Mouse (Mus musculus) ZHBTc4 (cell line): Measurements from ENCODE around the gene Cep126.

ENCODE experiments used
- DNase-seq: peaks from one replicate; pipeline ENCODE4 v3.0.0-alpha.2; 2011; ENCODE audit warnings: low read depth, low spot score

Gene Cep126

DNA sequence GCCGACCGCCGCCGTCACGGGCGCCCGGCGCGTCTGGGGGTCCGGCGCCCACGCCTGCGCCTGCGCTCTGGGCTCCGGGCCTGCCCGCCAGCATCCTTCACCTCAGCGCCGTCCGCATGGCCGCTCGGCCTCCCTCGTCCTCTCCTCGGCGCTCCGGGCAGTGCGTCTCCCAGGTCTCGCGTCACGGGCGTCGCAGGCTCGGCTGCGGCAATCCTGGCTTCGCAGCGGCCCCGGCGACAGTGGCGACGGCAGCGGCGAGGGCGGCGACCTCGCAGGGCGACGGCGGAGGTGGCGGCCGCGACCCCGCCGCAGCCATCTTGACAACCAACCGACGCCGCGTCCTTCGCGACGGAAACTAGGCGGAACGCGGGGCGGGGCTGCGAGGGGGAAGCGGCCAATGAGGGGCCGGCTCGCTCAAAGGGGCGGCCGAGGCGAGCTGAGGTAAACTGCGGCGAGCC is at the start of gene Cep126:
Cep126 (minus strand) TSS at position 178 of the 458 bp plus-strand sequence.
- peak; percentile 95 for DNase-seq

DNA sequence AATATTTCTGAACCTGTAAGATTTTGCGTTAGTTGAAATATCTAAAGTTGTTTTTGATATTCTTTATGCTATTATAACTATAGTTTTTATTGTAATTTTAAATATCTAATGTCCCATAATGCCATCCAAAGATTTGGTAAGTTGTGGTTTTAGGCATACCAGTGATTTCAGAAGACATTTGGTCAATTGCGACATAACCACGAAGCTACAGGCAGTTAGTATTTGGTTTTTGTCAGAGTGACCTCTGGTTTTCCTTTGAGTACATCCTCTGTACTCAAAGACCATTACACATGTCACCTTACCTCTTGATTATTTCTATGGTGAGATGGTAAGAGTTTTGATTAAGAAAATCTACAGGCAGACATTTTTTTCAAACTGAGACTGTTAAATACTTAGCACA is 45.5 kb upstream of the Cep126 start:
- DNase-seq: no peak

DNA sequence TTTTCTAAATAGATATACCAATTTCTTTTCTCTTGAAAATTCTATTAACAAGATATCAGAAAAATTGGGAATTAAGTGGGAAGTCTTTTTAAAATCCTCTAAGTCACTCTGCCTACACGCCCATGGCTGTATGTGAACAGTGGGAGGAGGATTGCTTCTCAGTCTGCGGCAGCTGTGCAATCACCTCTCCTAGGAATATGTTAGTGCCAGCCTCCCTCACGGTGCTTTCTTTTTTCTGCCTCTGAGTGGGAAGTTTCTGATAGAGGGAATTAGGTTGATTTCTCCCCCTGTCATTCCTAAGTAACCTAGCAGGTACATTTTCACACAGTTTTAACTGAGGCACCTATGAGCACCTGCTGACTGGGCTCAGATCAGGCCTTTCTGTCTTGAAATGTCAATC is 43.0 kb upstream of the Cep126 start:
- DNase-seq: no peak

DNA sequence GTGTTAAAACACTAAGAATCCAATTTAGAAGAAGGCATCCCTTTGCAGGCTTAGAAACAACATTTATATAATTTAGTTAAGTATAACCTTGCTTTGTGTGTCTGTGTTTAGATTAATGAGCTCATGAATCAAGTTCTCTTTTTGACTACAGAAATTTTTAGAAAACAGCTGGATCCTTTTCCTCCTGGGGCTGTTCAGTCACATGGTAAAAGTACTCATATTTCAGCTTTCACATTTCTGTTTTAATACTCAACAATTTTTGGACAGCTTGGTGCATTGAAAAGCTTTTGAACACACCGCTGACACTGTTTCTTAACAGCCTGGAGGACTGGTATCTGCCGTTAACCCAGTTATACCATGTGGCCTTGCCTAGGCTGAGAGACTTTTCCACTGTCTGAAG is 22.9 kb upstream of the Cep126 start:
- DNase-seq: no peak

DNA sequence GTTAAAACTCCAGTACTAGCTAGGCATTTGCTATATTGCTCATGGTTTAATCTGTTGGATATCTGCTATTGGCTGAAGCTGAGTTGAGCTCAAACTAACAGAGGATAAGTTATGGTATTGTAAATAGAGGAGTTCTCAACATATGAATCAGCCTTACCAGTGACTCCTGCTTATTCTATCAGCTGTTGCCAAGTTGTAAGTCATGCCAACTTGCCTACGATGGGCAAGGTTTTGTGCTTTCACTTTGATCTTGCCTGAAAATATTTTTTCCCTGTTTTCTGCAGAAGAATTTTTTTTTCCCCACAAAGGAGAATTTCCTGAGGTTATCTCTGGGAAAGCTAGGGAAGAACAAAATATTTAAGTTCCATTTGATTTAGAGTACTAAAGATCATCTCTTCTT is 5.4 kb upstream of the Cep126 start:
- DNase-seq: no peak

DNA sequence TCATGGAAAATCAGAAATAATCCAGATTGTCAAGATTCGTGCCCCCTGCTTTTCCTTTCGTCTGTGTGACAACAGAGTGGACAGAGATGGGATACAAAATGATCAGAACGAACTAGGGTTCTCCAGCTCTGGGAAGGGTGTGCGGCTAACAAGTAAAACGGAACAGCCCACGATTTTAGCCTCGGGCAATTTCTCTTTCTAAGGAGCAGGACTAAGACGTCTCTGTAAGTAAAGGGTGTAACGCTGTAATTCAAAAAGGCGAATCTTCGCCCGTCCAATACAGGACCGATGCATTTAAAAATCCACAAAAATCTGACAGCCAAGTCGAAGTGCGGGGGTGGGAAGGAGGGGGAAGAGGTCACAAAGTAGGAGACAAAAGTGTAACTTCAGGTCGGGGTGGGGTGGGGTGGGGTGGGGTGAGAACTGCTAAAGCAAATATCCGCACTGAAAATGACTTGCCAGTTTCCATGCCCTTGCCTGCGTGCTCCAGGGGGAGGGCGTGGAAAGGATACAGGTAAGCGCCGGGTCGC is 443 bp downstream of the Cep126 start:
- peak; percentile 75 for DNase-seq

DNA sequence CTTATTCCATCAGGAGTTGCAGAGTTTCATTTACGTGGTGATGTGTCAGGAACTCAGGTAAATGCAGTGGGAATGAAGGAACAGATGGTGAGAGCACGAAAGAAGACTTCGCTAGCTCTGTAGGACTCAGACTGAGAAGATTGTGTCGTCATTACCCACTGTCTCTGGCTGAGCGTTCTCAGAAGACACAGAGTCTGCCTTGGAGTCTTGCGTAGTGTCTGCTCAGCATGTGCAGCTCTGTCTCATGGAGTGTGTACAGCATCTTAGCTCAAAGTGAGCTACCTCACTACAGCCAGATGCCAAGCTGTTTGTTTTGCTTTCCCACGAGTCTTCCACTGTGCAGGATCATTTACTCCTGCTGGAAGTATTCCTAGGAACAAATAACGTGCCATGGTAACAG is 10.6 kb downstream of the Cep126 start:
- no peak for DNase-seq

DNA sequence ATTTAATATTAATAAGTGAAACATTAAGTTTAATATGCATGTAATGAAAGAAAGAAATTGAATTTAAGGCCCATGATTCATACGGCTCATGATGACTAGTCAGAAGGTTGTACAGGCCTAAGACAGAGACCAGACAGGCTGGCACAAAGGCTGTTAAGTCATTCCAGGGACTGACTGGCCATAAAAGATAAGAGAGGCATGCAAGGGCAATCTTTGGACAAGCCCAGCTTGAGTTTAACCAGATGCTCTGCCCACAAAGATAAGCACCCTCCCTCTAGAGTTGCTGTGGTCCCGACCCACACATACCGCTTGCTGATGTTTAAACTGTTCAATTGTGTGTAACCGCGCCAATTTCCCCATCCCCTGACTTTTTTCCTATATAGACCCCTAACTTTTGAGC is 19.6 kb downstream of the Cep126 start:
- DNase-seq: no peak

DNA sequence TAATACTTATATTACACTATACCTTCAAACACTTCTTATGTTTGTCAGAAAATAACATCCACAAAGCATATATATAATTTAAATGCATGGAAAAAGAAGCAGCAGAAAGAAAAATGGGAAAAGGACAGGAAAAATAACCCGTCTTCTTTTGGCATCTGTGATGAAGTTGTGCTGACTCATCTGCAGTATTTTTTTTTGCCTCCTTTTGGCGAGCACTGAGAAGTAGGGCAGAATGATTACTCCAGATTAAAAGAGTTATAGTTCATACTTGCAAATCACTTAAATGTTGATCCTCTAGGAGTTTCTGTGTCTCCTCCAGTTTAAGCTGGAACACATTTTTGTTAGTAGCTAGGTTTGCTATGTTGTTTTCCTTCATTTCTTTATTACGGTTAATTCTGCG is 31.0 kb downstream of the Cep126 start:
- no peak for DNase-seq

DNA sequence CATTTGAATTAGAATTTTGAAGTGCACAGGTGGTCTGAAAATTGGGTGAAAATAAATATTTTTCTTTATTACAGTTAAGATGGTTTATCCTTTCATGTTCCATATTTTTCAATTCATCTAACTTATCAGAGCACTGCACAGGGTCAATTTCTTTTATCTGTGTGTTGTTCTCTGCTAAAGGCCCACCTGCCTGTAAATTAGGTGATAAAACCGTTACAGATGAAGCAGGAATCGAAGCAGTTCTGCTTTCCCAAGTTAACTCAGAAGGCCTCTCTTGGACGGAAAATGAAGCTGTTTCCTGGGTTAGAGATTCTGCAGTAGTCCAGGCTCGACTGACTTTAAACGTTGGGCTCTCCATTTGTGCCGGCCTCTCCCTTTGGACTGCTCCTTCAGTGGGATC is 33.1 kb downstream of the Cep126 start:
- no peak for DNase-seq

DNA sequence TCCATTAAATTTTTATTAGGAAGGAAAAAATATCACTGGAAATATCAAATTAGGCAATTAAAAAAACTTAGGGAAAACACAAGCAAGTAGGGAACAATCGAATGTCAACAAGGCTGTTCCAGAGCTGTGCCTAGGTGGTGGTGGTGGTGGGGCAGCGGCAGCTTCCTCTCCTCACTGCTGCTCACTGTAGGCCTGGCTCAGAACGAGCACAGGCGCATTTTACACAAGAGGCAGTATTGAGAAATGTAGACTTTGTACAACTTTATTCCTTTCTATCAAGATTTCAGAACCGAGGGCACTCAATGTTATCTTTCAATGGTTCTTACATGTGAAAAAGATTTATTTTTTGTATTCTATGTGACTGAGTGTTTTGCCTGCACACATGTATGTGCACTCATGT is 55.2 kb downstream of the Cep126 start:
- DNase-seq: no peak

DNA sequence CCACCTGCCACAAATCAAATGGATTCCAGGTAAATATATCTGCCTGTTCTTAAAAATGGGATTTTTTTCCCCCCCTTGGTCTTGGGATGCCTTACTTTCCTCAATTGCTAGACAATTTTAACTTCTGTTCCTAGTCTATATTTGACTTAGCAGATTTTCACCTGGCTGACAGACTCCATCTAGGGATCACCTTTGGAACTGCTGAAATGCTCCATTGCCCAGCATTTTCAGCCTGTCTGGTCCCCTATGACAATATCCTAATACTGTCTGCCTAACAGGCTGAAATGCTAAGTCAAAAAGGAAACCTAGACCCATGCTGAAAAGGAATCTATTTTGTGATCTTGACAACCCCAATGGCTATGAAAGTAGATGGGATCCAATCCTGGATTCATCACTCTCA is 59.7 kb downstream of the Cep126 start:
- peak; percentile 37 for DNase-seq

DNA sequence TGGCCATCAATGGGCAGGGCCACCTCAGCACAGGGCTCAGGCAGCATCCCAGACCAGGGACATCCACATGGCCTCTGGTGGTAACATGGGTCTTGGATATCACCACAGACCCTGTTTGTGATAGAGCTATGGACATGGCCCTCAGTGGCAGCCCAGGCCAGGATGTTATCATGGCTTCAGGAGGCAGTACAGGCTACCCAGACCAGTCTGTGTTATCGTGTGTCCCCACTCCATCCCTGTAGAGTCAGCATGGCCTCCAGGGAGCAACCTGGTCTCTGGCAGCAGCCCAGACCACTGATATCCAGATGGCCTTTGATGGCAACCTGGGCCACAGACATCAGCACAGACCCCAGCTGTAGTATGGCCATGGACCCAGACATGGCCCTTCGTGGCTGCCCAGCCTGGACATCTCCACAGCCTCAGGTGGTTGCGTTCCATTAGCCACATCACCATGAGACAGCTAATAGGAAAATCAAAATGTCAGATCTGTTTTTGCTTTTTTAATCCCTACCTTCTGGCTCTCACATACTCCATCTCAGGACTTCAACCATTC is 60.8 kb downstream of the Cep126 start:
- no peak for DNase-seq

DNA sequence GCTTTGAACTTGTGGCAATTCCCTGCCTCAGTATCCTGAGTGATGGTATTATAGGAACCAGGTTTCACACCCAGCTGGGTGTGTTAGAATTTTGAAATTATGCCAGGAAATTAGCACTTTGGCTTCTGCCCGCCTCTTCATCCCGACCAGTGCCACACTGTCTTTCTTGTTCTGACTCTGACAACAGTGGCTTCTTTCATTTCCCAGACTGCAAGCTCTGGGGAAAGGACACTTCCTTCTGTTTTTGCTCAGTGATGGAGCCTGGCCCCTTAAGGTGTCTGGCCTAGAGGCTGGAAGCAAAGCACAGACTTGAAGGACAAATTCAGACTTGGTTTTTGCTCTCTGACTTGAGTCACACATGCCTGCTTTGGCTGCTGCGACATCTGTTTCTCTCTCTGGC is 74.5 kb downstream of the Cep126 start:
- no peak for DNase-seq

DNA sequence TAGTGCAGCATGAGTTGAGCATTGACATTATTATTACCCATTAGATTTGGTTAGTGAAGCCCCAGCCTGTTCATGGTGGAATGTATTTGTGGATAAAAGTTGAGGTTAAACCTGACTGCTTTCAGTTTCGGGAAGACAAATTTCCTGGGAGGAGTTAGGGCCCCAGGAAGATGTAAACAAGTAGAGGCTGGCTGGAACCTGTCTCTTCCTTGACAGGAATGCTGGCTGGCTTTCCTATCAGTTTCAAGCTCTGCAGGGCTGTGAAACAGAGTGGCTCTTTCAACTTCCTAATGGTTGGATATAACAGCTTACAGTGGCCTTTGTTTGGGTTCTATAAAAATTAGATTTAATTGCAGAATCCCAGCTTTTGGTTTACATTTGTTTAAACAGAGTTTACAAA is 79.3 kb downstream of the Cep126 start:
- peak; percentile 53 for DNase-seq

DNA sequence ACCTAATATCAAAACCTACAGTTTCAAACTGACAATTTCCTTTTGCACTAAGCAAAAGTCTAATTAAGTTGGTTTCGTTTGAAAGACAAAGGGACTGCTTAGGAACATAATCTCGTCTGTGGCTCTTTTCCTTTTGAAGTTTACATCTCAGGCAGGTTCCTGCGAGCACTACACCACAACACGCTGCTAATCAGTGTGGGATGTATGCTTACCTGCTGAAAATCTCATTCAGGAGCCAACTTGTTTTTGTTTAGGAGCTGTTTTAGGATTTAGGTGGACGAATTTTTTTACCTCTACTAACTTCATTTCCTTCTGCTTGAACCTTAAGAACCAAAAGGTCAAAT is 91.1 kb downstream of the Cep126 start:
- DNase-seq: no peak

DNA sequence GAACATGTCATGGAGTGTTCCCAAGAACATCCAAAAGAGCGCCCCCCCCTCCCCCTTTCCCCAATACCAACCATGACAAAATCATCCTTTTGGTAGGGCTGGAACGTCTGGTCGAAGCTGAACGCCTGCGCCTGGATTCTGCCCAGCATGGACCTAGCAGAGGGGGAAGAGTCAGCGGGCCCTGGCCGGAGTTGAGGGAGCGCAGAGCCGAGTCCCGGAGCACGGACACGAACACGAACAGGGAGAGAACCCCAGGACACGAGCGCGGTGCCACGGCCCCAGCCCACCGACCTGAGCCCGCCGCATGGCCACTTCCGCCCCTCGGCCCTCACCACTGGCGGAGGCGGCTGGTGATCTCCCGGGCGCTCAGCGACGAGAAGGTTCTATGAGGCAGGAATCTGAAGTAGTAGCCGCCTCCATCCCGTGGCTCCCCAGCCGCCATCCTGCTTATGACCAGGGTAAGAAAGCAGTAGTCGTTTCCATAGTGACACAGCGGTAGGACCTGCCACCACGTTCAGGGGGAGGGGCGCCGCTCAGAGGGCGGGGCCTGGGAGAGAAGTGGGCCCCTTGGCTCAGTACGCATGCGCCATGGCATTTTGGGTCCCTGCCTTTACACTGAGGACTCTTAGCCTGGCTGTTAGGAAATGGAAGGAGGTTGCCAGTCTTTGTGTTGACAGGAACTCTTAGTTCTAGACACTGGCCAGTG is 91.6 kb downstream of the Cep126 start, which contains the start of gene Cfap300:
Cfap300 (minus strand) TSS at position 486 of the 706 bp plus-strand sequence.
- DNase-seq: peak; percentile 98

DNA sequence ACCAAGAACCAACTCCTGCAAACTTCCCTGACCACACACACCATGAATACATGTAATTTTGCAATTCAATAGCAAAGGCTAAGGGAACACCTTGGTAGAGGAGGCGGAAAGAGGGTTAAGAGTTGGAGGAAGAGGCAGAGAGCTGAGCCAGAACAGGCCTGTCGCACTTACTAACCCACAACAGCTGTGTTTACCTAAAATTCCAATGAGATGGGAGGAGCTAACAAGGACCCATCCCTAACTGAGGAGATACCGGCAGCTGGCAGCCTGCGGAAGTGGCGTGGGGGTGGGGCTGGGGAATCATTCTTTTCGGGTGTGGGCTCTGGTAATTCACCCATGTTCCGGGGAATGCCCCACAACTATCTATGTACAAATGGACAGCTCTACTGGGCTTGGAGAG is 98.5 kb downstream of the Cep126 start:
- peak; percentile 92 for DNase-seq

DNA sequence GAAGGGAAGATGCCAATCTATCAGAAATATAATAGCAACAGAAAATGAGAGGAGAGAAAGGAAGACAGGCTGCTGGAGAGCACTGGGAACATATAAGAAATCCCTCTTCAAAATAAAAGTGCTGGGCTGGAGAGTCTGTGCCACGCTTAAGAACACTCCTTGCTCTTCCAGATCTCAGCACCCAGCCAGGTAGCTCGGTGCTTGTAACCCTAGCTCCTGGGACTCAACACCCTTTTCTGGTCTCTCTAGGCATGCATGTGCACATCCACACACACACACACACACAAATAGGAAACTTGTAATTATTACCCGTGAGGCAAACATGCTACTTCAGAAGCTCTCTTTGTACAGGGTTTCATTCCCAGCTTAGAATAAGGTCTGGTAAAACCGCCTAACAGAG is 99.0 kb downstream of the Cep126 start:
- DNase-seq: no peak

DNA sequence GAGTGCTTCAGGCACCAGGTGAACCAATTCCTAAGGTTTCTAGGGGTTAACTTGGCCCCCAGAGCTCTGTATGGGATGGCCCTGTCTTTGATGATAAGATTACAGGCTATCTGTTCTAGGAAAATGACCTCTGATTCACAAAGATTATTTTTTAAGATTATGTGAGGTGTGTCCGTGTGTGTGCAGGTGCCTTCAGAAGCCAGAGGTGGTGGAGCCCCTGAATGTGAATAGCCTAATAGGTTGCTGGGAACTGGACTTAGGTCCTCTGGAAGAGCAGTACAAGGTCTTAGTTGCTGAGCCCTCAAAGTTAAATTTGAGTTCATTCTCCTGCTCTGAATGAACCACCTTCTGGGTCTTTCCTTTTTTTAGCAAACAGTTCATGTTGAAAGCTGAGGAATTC is 100.0 kb downstream of the Cep126 start:
- DNase-seq: no peak

DNA sequence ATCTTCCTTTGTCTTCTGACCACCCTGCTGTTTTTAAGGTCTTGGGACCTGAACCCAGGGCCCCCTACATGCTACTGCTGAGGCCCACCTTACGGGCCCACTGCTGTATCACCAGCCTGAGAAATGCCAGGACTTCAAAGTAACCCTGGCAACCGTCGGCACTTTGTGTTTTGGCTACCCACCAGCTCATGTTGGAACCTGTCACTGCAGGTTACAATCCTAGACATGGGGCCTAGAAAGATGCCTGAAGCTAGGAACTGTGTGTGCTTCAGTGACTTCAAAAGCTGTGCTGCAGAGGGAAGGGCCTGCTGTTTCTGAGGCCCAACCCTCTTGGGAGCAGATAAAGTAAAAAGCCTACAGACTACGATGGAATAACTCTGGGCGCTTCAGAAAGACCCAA is 101.2 kb downstream of the Cep126 start:
- no peak for DNase-seq
